Mouse (Mus musculus) olfactory bulb, adult 2 months (tissue): ENCODE measurements around the gene Gfpt1. TPM values are rescaled to one million over a fixed set of nuclear protein-coding genes. Genes with fewer than 3 reads are reported as not detected.

ENCODE experiments used
- H3K27ac ChIP-seq: fragments of 200-500 bp; 2 replicates; pipeline ENCODE4 v1.5.1; 2012; ENCODE audit warnings: low read depth, low read length; ENCODE audit not compliant: insufficient read depth
- H3K4me1 ChIP-seq: fragments of 200-500 bp; 2 replicates; pipeline ENCODE4 v1.6.1; 2012; ENCODE audit warnings: low read length; ENCODE audit not compliant: control insufficient read depth, insufficient read depth
- H3K4me3 ChIP-seq: fragments of 200-500 bp; 2 replicates; pipeline ENCODE4 v1.5.1; 2012; ENCODE audit warnings: mild to moderate bottlenecking, low read depth, low read length, moderate library complexity; ENCODE audit not compliant: insufficient read depth
- CTCF ChIP-seq: fragments of 200-500 bp; IDR thresholded peaks from 2 replicates; pipeline ENCODE4 v1.5.1; 2012; ENCODE audit warnings: low read depth, mild to moderate bottlenecking, low read length, moderate library complexity; ENCODE audit not compliant: insufficient read depth
- POLR2A ChIP-seq: fragments of 200-500 bp; IDR thresholded peaks from 2 replicates; pipeline ENCODE4 v1.6.1; 2012; ENCODE audit warnings: mild to moderate bottlenecking, low read depth, low read length, moderate library complexity; ENCODE audit not compliant: insufficient read depth
- WGBS: fragments of 180-500 bp; shearing (Covaris S2); methylation state at CpG from one replicate; pipeline ENCODE4 v1.1.7; 2018; 5-methylcytosine and 5-hydroxymethylcytosine counted together
- polyA plus RNA-seq: library from polyadenylated mRNA; stranded (reverse); fragments of >200 nt; gene quantifications from 2 replicates; pipeline ENCODE4 v1.2.4, GENCODE M21; 2012; ENCODE audit warnings: low replicate concordance; ENCODE audit not compliant: missing spikeins, insufficient read depth, insufficient read length

The Gfpt1 gene
- polyA plus RNA-seq = 104 TPM in 1 of 2 replicates, not detected in the other

- TF ChIP-seq POLR2A (peak; percentile 99), CTCF (no peak)
- Histone ChIP-seq H3K4me1 (no peaks in the 10 kb centered on the region; the same call in 1 of the 2 replicates), H3K4me3 (peak within 1 kb of the TSS; percentile 68), H3K27ac (peak within 1 kb of the TSS; percentile 87)
- WGBS = under 1% methylated on average over 68 of the region's 68 CpGs
Measured at GRCm38 (mm10) chr6:87042337-87043130, at the start of gene Gfpt1. TSS of gene Gfpt1 (plus strand) at chr6:87042846.

GRCm38 (mm10) chr6:86994254-86994653 is 48.4 kb upstream of the Gfpt1 start:
- whole genome bisulfite sequencing = 93% methylated on average over 4 of the region's 4 CpGs
- Histone ChIP-seq H3K4me3 (no peak overlapping the region), H3K4me1 (peaks cover 12% of the 10 kb centered on the region), H3K27ac (no peak overlapping the region)
- TF ChIP-seq CTCF = no peak
- no peak for TF ChIP-seq POLR2A

- WGBS = 61% methylated on average over 5 of the region's 5 CpGs
- TF ChIP-seq CTCF (no peak), POLR2A (no peak)
- H3K27ac ChIP-seq = no peak overlapping the region
Measured at GRCm38 (mm10) chr6:86996629-86997307, 45.9 kb upstream of the Gfpt1 start.

GRCm38 (mm10) chr6:86997360-86997759 is 45.3 kb upstream of the Gfpt1 start:
- TF ChIP-seq POLR2A = no peak
- no peak for TF ChIP-seq CTCF
- H3K27ac ChIP-seq = no peak overlapping the region
- 92% methylated on average over 6 of the region's 6 CpGs for WGBS
- peaks cover 12% of the 10 kb centered on the region for H3K4me1 ChIP-seq
- no peak overlapping the region for H3K4me3 ChIP-seq

More at GRCm38 (mm10) chr6:86996629-86997307, 45.9 kb upstream of the Gfpt1 start:
- Histone ChIP-seq H3K4me1 (peaks cover 12% of the 10 kb centered on the region), H3K4me3 (no peak overlapping the region)

GRCm38 (mm10) chr6:87001995-87002394 is 40.7 kb upstream of the Gfpt1 start:
- peaks cover 4% of the 10 kb centered on the region for H3K4me1 ChIP-seq
- 0 out of 2 replicates have a peak overlapping the region, but pooled peaks have one; percentile 20 for H3K27ac ChIP-seq
- WGBS = 93% methylated on average over 6 of the region's 6 CpGs
- H3K4me3 ChIP-seq = no peak overlapping the region
- TF ChIP-seq POLR2A (no peak), CTCF (no peak)

GRCm38 (mm10) chr6:87002521-87003055 is 40.1 kb upstream of the Gfpt1 start:
- H3K4me3 ChIP-seq = no peak overlapping the region
- 14% methylated on average over 8 of the region's 8 CpGs for WGBS
- no peak for TF ChIP-seq POLR2A
- TF ChIP-seq CTCF = no peak
- peaks cover 4% of the 10 kb centered on the region for H3K4me1 ChIP-seq
- H3K27ac ChIP-seq = peak overlapping the region; percentile 20; the same call in 1 of the 2 replicates

GRCm38 (mm10) chr6:87004099-87004498 is 38.5 kb upstream of the Gfpt1 start:
- Histone ChIP-seq H3K4me1 (peaks cover 5% of the 10 kb centered on the region), H3K27ac (no peak overlapping the region), H3K4me3 (no peak overlapping the region)
- 57% methylated on average over 2 of the region's 2 CpGs for WGBS
- TF ChIP-seq CTCF = no peak
- no peak for TF ChIP-seq POLR2A

GRCm38 (mm10) chr6:87005577-87005976 is 37.1 kb upstream of the Gfpt1 start:
- Histone ChIP-seq H3K4me1 (peaks cover 6% of the 10 kb centered on the region), H3K4me3 (no peak overlapping the region), H3K27ac (no peak overlapping the region)
- TF ChIP-seq POLR2A (no peak), CTCF (no peak)

GRCm38 (mm10) chr6:87008887-87009286 is 33.8 kb upstream of the Gfpt1 start, which contains the start of gene Nfu1:
TSS of gene Nfu1 (plus strand) at chr6:87009236.
- peak within 1 kb of the TSS; percentile 66 for H3K4me3 ChIP-seq
- H3K27ac ChIP-seq = peak within 1 kb of the TSS; percentile 34
- H3K4me1 ChIP-seq = peaks cover 2% of the 10 kb centered on the region; the same call in 1 of the 2 replicates
- WGBS = 72% methylated on average over 6 of the region's 6 CpGs
- TF ChIP-seq CTCF (no peak), POLR2A (no peak)
